Mouse (Mus musculus) intestine, embryonic 14.5 days (tissue): ENCODE results near the gene Ralgps2. TPM values are rescaled to one million over a fixed set of nuclear protein-coding genes. Genes with fewer than 3 reads are reported as not detected.

Experiments
- ATAC-seq: fragments of 200-750 bp; cut with Nextera tagmentation; replicated peaks from 2 replicates; pipeline ENCODE4 v1.8.0; 2017; ENCODE audit warnings: low read depth, moderate number of reproducible peaks, moderate TSS enrichment, moderate library complexity; ENCODE audit not compliant: low FRiP score, low TSS enrichment
- DNase-seq: peaks from one replicate; pipeline ENCODE4 v3.0.0-alpha.2; 2018; ENCODE audit warnings: low spot score
- H3K27ac ChIP-seq: fragments of 300-500 bp; sonication (generic); 2 replicates; pipeline ENCODE4 v1.5.1; 2014; ENCODE audit warnings: low read depth, mild to moderate bottlenecking, control low read depth
- H3K27me3 ChIP-seq: fragments of 300-500 bp; sonication (generic); replicated peaks from 2 replicates; pipeline ENCODE4 v1.6.1; 2014; ENCODE audit warnings: low read length, control low read depth; ENCODE audit not compliant: control insufficient read depth, insufficient read depth
- H3K36me3 ChIP-seq: fragments of 300-500 bp; sonication (generic); 2 replicates; pipeline ENCODE4 v1.6.1; 2014; ENCODE audit warnings: low read length, control low read depth; ENCODE audit not compliant: control insufficient read depth, insufficient read depth
- H3K4me1 ChIP-seq: fragments of 300-500 bp; sonication (generic); replicated peaks from 2 replicates; pipeline ENCODE4 v1.6.1; 2014; ENCODE audit warnings: low read length, control low read depth, mixed read lengths; ENCODE audit not compliant: control insufficient read depth, insufficient read depth
- H3K4me2 ChIP-seq: fragments of 300-500 bp; sonication (generic); 2 replicates; pipeline ENCODE4 v1.6.1; 2014; ENCODE audit warnings: low read length
- H3K4me3 ChIP-seq: fragments of 300-500 bp; sonication (generic); 2 replicates; pipeline ENCODE4 v1.5.1; 2014; ENCODE audit warnings: low read depth, low read length, control low read depth, mixed read lengths
- H3K9ac ChIP-seq: fragments of 300-500 bp; sonication (generic); 2 replicates; pipeline ENCODE4 v1.6.1; 2014; ENCODE audit warnings: mild to moderate bottlenecking, low read length
- H3K9me3 ChIP-seq: fragments of 300-500 bp; sonication (generic); 2 replicates; pipeline ENCODE4 v1.6.1; 2016; ENCODE audit warnings: low read length, control low read depth; ENCODE audit not compliant: control insufficient read depth
- WGBS: fragments of 180-500 bp; shearing (Covaris S2); extraction: QIAGEN DNeasy Blood & Tissue Kit; methylation state at CpG from one replicate; pipeline ENCODE4 v1.1.7; 2014; 5-methylcytosine and 5-hydroxymethylcytosine counted together
- polyA plus RNA-seq: library from polyadenylated mRNA; unstranded; fragments of >200 nt; fragmentation: Nextera tagmentation; extraction: Ambion mirVana; gene quantifications from 2 replicates; pipeline ENCODE4 v1.2.1, GENCODE M21; 2014

Gene Ralgps2
- polyA plus RNA-seq, 1 experiment from 2014 or later = 36.4 TPM

DNA sequence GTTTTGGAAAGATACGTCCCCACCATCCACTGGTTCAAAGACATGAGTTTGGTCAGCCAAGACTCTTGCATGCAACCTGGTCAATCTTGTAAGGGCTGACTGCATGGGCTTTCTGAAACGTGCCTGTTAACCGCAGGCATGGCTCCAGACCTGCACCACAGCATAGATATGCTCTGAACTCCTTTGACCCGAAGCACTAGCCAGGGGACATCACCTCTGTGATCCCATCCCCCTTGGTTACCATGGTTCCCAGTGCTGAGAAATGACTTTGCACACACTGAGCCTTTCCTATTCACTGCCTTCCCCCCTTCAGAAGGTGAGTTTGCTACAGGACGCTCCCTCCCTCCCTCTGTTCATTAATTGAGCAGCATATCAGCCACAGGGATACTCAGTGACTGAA lies 155.3 kb downstream of the Ralgps2 start:
- Histone ChIP-seq H3K9me3 (no peaks in the 10 kb centered on the region), H3K27ac (no peak overlapping the region), H3K4me2 (no peak overlapping the region), H3K4me1 (peaks cover 32% of the 10 kb centered on the region), H3K27me3 (no peaks in the 10 kb centered on the region), H3K9ac (no peak overlapping the region), H3K36me3 (no peaks in the 10 kb centered on the region), H3K4me3 (no peak overlapping the region)
- ATAC-seq (no peak), DNase-seq (no peak)
- 54% methylated on average over 5 of the region's 5 CpGs for WGBS

DNA sequence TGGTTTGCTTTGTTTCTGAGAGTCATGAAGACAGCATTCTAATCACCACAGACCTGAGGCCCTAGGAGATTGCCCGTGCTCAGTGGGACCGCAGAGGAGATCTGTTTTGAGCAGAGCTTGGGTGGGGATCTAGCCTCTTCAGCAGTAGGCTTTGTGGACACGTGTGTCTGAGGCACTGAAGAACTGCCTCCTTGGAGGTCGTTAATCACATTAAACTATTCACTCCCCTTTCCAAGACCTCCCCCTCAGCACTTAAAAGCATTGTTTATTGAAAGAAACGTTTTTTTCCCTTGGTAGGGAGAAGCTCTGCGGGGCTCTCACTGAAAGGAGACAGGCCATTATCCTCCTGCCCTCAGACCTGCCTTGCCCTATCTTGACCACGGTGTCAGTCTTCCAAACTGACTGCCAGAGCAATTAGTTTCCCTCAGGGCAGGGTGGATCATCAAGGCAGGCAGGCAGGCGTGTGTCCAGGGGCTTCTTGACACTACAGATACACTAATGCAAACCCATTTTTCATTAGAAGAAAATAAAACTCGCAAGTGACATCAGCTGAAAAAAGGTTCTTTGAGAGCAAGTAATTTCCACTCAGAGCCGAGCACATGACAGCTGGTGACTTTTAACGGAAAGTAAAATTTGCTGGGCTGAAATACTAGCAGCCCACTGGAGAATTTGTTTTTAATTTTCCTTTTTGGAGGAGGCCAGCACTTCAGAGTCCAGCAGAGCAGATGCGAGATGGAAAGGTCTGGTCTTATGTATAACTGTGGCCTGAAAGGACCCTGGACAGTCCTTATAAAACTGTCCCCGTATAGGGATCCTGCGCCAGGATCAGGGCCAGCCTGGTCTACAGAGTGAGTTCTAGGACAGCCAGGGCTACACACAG lies 157.2 kb downstream of the Ralgps2 start:
- no peak overlapping the region for H3K4me3 ChIP-seq
- no peak overlapping the region for H3K9ac ChIP-seq
- H3K4me1 ChIP-seq = peaks cover 30% of the 10 kb centered on the region
- peak; percentile 67 for DNase-seq
- H3K27ac ChIP-seq = peak overlapping the region; percentile 88
- 0 out of 2 replicates have a peak, but pooled peaks have one; percentile 41 for ATAC-seq
- H3K27me3 ChIP-seq = no peaks in the 10 kb centered on the region
- no peak overlapping the region for H3K4me2 ChIP-seq
- no peaks in the 10 kb centered on the region for H3K9me3 ChIP-seq
- H3K36me3 ChIP-seq = no peaks in the 10 kb centered on the region
- WGBS = 23% methylated on average over 14 of the region's 14 CpGs

DNA sequence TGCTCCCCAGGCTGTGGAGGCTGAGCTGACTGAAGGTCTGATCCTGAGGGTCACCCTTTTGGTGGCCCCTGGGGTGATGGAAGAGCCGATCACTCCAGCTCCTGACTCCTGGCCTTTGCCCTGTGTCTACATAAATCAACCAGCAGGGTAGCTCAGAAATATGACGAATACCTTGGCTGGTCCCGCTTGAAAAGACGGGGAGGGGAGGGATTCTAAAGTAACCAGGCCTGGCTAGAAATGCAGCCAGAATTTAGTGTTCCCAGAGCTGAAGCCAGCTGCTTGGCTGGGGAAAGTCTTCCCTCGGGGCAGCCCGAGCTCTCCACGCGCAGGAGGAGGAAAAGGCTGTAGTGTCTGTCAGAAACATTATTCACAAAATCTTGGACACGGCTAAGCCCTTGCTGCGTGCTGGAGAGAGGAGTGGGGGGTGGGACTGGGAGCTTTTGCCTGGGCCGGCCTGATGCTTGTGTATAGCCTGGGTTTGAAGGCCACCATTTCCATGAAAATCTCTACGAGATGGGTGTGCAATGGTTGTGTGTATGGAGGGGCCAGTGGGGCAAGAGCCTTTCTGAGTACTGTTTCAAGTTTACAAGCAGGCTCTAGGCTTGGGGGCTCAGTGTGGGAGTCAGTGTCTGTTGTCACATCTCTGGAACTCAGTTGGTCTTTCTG lies 158.2 kb downstream of the Ralgps2 start:
- Histone ChIP-seq H3K9me3 (no peaks in the 10 kb centered on the region), H3K27me3 (no peaks in the 10 kb centered on the region), H3K36me3 (no peaks in the 10 kb centered on the region), H3K27ac (peak overlapping the region; percentile 88), H3K4me3 (no peak overlapping the region), H3K9ac (no peak overlapping the region), H3K4me2 (no peak overlapping the region), H3K4me1 (peaks cover 29% of the 10 kb centered on the region)
- peak; percentile 76 for DNase-seq
- peak; percentile 74 for ATAC-seq
- WGBS = 19% methylated on average over 12 of the region's 12 CpGs

DNA sequence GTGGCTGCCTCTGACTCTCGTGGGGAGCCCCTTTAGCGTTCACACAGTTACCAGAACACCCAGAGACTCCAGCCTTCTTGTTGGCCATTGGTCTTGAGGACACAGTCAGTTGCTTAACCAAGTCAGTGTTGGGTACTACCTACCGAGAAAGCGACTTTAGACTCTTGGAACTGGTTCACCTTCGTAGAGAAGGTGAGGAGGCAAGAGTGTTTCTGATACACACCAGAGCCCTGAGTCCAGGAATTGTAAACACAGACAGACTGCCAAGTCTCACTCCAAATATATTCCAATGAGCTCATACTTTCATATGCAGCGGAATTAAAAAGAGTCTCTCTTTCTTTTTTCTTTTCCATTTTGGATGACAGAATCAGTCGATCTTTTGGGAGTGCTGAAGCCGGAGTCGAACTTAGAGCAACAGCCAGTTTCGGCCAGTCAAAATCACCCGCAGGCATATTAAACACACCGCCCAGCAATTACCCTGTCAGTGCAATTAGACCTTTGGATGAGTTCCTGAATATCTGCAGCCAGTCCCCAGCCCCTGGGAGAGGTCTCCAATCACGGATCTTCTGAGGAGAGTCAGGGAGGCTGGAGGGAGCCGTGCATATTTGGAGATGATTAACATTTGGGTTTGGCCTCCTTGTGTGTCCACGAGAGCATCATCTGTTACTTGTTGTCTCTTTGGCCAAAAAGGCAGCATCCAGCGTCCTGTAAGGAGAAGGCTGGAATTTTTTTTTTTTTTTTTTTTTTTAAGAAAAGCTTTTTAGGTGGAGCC lies 159.0 kb downstream of the Ralgps2 start:
- Histone ChIP-seq H3K4me3 (no peak overlapping the region), H3K36me3 (no peaks in the 10 kb centered on the region), H3K4me2 (0 out of 2 replicates have a peak overlapping the region, but pooled peaks have one; percentile 4), H3K27me3 (no peaks in the 10 kb centered on the region), H3K9me3 (no peaks in the 10 kb centered on the region), H3K27ac (peak overlapping the region; percentile 88), H3K4me1 (peaks cover 29% of the 10 kb centered on the region), H3K9ac (no peak overlapping the region)
- ATAC-seq (0 out of 2 replicates have a peak, but pooled peaks have one; percentile 7), DNase-seq (peak; percentile 70)
- WGBS = 32% methylated on average over 16 of the region's 16 CpGs

DNA sequence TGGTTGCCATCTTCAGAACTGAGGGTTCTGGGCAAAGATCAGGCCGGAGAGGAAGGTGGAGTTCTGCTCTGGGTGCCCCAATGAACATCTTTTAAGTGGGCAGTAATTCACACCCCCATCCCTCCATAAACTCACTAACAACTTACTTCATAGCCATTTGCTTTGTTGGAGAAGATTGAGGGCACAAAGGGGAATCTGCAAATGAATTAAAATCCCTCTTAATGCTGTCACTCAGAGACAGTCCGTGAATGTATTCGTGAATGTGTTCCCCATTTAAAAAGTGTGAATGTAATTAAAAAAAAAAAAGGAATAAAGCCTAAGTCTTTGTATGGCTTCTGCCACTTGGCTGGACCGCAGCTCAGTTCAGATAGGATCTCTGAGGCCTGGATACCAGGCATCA lies 159.8 kb downstream of the Ralgps2 start:
- no peaks in the 10 kb centered on the region for H3K36me3 ChIP-seq
- H3K9me3 ChIP-seq = no peaks in the 10 kb centered on the region
- no peak overlapping the region for H3K9ac ChIP-seq
- H3K27me3 ChIP-seq = no peaks in the 10 kb centered on the region
- 73% methylated on average over 4 of the region's 4 CpGs for WGBS
- H3K27ac ChIP-seq = peak overlapping the region; percentile 88
- H3K4me2 ChIP-seq = no peak overlapping the region
- no peak for ATAC-seq
- H3K4me1 ChIP-seq = peaks cover 29% of the 10 kb centered on the region
- DNase-seq = no peak
- no peak overlapping the region for H3K4me3 ChIP-seq

DNA sequence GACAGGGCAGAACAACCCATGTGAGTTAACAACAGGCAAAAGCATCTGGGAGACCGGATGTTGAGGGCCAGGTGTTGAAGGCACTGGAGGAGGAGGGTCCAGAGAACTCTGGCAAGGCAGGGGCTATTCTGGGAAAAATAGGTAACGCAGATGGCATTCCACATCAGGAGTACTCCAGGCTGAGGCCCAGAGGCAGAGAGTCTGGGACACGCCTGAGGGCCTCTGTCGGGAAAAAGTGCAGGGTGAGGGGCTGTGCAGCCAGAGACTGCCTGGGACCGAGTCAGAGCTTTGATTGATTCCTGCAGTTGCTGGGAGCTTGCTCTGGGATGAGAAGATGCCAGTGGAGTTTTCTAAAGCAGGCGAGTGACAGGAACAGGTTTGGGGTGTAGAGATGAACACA lies 160.4 kb downstream of the Ralgps2 start:
- DNase-seq (no peak), ATAC-seq (no peak)
- Histone ChIP-seq H3K27me3 (no peaks in the 10 kb centered on the region), H3K27ac (peak overlapping the region; percentile 6; the same call in 1 of the 2 replicates), H3K9ac (no peak overlapping the region), H3K36me3 (no peaks in the 10 kb centered on the region), H3K9me3 (no peaks in the 10 kb centered on the region), H3K4me2 (no peak overlapping the region), H3K4me3 (no peak overlapping the region), H3K4me1 (peaks cover 29% of the 10 kb centered on the region)
- WGBS = 32% methylated on average over 6 of the region's 6 CpGs

DNA sequence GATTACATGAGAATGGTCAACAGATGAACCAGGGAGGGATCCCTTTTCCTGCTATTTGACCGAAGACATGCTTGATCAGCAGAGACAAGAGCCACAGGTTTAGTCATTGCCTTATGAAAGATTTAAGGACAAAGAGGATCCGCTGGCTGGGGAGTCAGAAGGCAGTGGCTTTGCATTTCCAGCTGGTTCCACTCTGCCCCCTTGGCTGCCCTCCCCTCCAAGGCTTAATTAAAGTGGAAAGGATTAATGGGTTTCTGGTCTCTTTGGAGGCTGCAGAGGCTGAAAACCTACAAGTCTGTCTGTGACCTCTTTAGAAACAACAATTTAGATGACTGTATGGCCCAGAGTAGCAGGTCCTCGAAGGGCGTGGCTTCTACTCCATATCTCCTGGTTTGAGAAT lies 161.5 kb downstream of the Ralgps2 start:
- Histone ChIP-seq H3K9ac (no peak overlapping the region), H3K27me3 (no peaks in the 10 kb centered on the region), H3K27ac (no peak overlapping the region), H3K9me3 (no peaks in the 10 kb centered on the region), H3K36me3 (no peaks in the 10 kb centered on the region), H3K4me1 (peaks cover 25% of the 10 kb centered on the region), H3K4me2 (no peak overlapping the region), H3K4me3 (no peak overlapping the region)
- WGBS = 85% methylated on average over 4 of the region's 4 CpGs
- DNase-seq (no peak), ATAC-seq (no peak)

DNA sequence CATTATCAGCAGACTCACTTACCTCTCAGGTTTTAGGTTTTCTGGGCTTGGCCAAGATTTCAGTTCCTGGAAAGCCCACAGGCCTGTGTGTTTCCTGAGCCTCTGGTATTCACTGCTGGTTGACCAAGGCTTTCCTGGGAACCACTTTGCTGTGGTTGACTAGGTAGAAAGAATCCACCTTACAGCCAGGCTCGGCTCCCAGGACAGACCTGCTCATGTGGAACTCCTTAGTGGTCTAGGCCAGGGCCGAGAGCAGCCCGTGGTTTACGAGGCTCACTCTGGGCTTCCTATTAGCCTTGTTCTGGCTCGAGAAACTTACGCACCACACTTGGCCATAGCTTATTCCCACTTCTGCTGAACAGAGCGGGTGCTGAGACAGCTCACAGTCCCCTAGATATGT lies 163.4 kb downstream of the Ralgps2 start:
- no peaks in the 10 kb centered on the region for H3K27me3 ChIP-seq
- no peak overlapping the region for H3K4me2 ChIP-seq
- ATAC-seq (no peak), DNase-seq (no peak)
- 84% methylated on average over 7 of the region's 7 CpGs for whole genome bisulfite sequencing
- no peaks in the 10 kb centered on the region for H3K36me3 ChIP-seq
- H3K9me3 ChIP-seq = no peaks in the 10 kb centered on the region
- H3K27ac ChIP-seq = no peak overlapping the region
- H3K4me3 ChIP-seq = no peak overlapping the region
- H3K9ac ChIP-seq = no peak overlapping the region
- H3K4me1 ChIP-seq = peaks cover 18% of the 10 kb centered on the region
